Mouse (Mus musculus) hindbrain, embryonic 11.5 days (tissue): Measurements from ENCODE around the gene Tmc4. TPM values are rescaled to one million over a fixed set of nuclear protein-coding genes. Genes with fewer than 3 reads are reported as not detected.

Source experiments
- ATAC-seq: fragments of 200-750 bp; cut with Nextera tagmentation; 2 replicates; pipeline ENCODE4 v1.8.0; 2017; ENCODE audit warnings: mild to moderate bottlenecking, moderate TSS enrichment, moderate library complexity; ENCODE audit not compliant: low FRiP score
- DNase-seq: peaks from one replicate; pipeline ENCODE4 v3.0.0-alpha.2; 2015; ENCODE audit warnings: low spot score
- H3K27ac ChIP-seq: fragments of 300-500 bp; sonication (generic); 2 replicates; pipeline ENCODE4 v1.5.1; 2014; ENCODE audit warnings: mild to moderate bottlenecking, low read depth, low read length
- H3K27me3 ChIP-seq: fragments of 300-500 bp; sonication (generic); 2 replicates; pipeline ENCODE4 v1.6.1; 2014; ENCODE audit warnings: mild to moderate bottlenecking, low read length, moderate library complexity, mixed read lengths; ENCODE audit not compliant: control insufficient read depth, insufficient read depth
- H3K36me3 ChIP-seq: fragments of 300-500 bp; sonication (generic); 2 replicates; pipeline ENCODE4 v1.6.1; 2014; ENCODE audit warnings: mild to moderate bottlenecking, low read length, moderate library complexity, mixed read lengths; ENCODE audit not compliant: control insufficient read depth, insufficient read depth
- H3K4me1 ChIP-seq: fragments of 300-500 bp; sonication (generic); replicated peaks from 2 replicates; pipeline ENCODE4 v1.6.1; 2014; ENCODE audit warnings: low read length, mixed read lengths; ENCODE audit not compliant: control insufficient read depth, insufficient read depth
- H3K4me2 ChIP-seq: fragments of 300-500 bp; sonication (generic); replicated peaks from 2 replicates; pipeline ENCODE4 v1.6.1; 2014; ENCODE audit warnings: mild to moderate bottlenecking, low read depth, low read length
- H3K4me3 ChIP-seq: fragments of 300-500 bp; sonication (generic); 2 replicates; pipeline ENCODE4 v1.5.1; 2014; ENCODE audit warnings: low read depth, low read length
- H3K9ac ChIP-seq: fragments of 300-500 bp; sonication (generic); 2 replicates; pipeline ENCODE4 v1.6.1; 2014; ENCODE audit warnings: low read depth, low read length
- H3K9me3 ChIP-seq: fragments of 300-500 bp; sonication (generic); 2 replicates; pipeline ENCODE4 v1.6.1; 2016; ENCODE audit warnings: low read length; ENCODE audit not compliant: control insufficient read depth
- WGBS: fragments of 180-500 bp; shearing (Covaris S2); extraction: QIAGEN DNeasy Blood & Tissue Kit; methylation state at CpG from one replicate; pipeline ENCODE4 v1.1.7; 2014; 5-methylcytosine and 5-hydroxymethylcytosine counted together
- polyA plus RNA-seq: library from polyadenylated mRNA; unstranded; fragments of >200 nt; fragmentation: Nextera tagmentation; extraction: Ambion mirVana; gene quantifications from 2 replicates; pipeline ENCODE4 v1.2.1, GENCODE M21; 2014

Tmc4 gene
- polyA plus RNA-seq, 1 experiment from 2014 or later, result 4.4 TPM

DNA sequence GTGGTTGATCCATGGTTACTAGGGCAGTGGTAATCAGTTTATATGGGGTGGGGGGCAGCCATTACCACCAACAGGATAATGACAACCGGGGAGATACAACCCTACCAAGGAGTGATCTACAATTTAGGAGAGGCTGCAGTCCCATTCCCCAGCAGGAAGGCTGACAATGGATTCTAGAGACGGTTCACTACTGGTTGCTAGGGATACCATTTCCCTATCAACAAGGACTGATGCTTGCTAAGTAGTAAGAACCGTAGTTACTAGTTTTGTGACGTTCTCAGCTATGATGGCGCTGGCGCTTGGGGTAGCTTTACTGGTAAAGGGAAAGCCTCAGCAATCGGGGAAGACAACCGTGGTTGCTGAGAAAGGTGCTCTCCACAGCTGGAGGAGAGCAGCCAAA lies 7.3 kb upstream of the Tmc4 start:
- Histone ChIP-seq H3K4me2 (no peak overlapping the region; the same call in 1 of the 2 replicates), H3K27me3 (no peaks in the 10 kb centered on the region), H3K9ac (no peak overlapping the region), H3K4me1 (no peaks in the 10 kb centered on the region), H3K4me3 (no peak overlapping the region), H3K9me3 (no peaks in the 10 kb centered on the region), H3K27ac (peak overlapping the region; percentile 13; the same call in 1 of the 2 replicates), H3K36me3 (0 out of 2 replicates have a peak, but pooled peaks cover 3% of the 10 kb centered on the region)
- no peak for DNase-seq
- 77% methylated on average over 8 of the region's 8 CpGs for WGBS
- ATAC-seq, result peak; percentile 18; the same call in 1 of the 2 replicates

DNA sequence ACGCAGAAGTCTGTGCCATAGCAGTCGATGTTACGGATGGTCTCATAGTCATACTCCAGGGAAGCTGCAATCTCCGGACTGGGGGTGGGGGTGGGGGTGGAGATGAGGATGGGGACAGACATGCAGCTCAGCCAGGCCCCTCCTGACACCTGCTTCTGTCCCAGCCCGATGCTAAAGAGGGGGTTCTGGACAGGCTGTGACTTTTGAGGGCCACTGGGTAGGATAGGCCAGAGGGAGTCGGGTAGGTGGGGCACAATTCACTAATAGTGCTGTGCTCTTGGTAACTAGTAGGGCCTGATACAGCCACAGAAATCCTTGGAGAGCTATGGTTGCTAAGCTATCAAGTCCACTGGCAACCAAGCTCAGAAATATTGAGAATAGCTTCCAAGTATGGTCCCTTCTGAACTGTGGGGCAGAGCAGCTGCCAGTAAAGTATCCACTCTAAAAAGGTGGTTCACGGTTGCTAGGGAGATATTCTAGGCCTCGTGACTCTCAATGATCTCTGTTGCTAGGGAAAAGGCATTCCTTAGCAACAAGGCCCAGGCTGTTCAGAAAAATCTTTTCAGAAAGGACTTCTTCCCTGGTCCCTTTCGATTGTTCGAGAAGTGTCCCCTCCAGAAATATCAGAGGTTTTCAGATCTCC lies 6.7 kb upstream of the Tmc4 start:
- Histone ChIP-seq H3K27ac (peak overlapping the region; percentile 45; the same call in 1 of the 2 replicates), H3K4me3 (no peak overlapping the region), H3K27me3 (no peaks in the 10 kb centered on the region), H3K4me1 (no peaks in the 10 kb centered on the region), H3K9me3 (no peaks in the 10 kb centered on the region), H3K4me2 (no peak overlapping the region), H3K9ac (no peak overlapping the region), H3K36me3 (0 out of 2 replicates have a peak, but pooled peaks cover 3% of the 10 kb centered on the region)
- peak; percentile 66 for ATAC-seq
- peak; percentile 30 for DNase-seq
- 68% methylated on average over 10 of the region's 10 CpGs for WGBS

DNA sequence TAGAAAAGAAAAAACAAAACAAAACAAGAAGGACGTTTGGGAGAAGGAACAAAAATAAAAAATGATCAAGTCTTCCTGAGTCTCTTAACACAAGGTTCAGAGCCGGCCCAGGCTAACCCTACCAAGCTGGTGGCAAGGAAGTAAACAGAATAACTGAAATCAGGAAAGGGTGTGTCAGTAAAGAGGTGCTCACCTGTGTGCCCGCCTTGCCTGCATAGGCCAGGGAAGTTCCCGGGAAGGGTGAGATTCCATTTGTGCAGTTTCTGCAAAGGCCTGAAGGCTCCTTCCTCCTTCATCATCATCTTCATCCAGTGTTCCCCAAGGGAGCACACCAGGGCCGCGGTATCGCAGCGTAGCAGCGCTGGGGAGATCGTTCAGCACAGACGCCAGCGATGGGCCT lies 982 bp downstream of the Tmc4 start:
- Histone ChIP-seq H3K36me3 (no peaks in the 10 kb centered on the region), H3K27ac (no peak overlapping the region), H3K9ac (no peak overlapping the region), H3K27me3 (no peaks in the 10 kb centered on the region), H3K4me2 (no peak overlapping the region), H3K9me3 (no peaks in the 10 kb centered on the region), H3K4me1 (no peaks in the 10 kb centered on the region), H3K4me3 (no peak overlapping the region)
- no peak for ATAC-seq
- 86% methylated on average over 12 of the region's 12 CpGs for WGBS
- DNase-seq, result no peak

DNA sequence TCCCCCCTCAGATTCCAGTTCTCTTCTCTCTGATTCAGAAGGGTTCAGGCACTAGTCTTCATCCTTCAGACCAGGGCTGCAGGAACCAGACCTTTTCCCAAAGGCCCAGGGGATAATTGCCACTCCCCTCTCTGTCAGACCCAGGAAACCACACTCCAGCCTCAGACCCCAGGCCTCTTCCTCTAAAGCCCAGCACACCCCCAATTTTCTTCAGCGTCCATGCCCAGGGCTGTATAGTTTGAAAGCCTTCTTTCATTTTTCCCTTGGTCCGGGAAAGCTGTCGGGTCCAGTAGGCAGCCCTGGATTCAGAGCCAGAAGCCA lies 2.2 kb downstream of the Tmc4 start:
- Histone ChIP-seq H3K4me2 (no peak overlapping the region), H3K9ac (no peak overlapping the region), H3K27ac (no peak overlapping the region), H3K4me1 (no peaks in the 10 kb centered on the region), H3K27me3 (no peaks in the 10 kb centered on the region), H3K36me3 (no peaks in the 10 kb centered on the region), H3K4me3 (no peak overlapping the region), H3K9me3 (no peaks in the 10 kb centered on the region)
- ATAC-seq, result no peak
- DNase-seq, result no peak
- 77% methylated on average over 3 of the region's 3 CpGs for WGBS

DNA sequence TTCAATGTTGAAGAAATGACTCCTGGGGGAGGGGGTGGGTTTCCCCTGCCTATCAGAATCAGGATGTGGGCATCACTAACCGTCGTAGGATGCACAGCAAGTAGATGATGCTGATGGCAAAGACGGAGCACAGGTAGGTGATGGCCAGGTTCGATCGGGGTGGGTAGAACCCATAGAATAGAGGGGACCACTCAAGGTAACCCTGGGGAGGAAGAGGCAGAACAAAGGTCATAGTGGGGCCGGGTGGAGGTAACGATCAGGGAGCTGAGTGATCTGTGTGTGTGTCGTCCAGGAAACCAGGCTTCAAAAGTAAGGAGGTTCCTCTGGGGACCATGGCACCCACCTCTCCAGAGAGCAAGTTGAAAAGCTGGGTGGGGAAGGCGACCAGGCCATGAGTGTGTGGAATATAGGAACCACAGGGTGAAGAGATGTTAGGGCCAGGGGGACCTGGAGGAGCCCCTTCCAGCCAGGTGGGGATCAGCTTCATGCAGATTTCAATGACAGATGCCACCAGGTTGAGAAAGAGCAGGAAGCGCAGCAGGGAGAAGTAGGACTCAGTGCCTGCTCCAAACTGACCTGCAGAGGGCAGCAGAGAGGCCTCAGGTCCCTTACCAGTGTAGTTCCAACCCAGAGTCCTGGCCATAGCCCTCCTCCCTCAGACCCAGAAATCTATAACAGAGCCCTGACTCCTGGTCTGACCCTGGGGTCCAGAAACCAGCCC lies 2.7 kb downstream of the Tmc4 start:
- H3K27ac ChIP-seq, result no peak overlapping the region
- ATAC-seq (peak; percentile 90), DNase-seq (peak; percentile 89)
- no peaks in the 10 kb centered on the region for H3K27me3 ChIP-seq
- no peak overlapping the region for H3K4me3 ChIP-seq
- H3K9ac ChIP-seq, result no peak overlapping the region
- H3K9me3 ChIP-seq, result no peaks in the 10 kb centered on the region
- no peaks in the 10 kb centered on the region for H3K4me1 ChIP-seq
- H3K36me3 ChIP-seq, result no peaks in the 10 kb centered on the region
- WGBS, result 70% methylated on average over 10 of the region's 10 CpGs
- no peak overlapping the region for H3K4me2 ChIP-seq

DNA sequence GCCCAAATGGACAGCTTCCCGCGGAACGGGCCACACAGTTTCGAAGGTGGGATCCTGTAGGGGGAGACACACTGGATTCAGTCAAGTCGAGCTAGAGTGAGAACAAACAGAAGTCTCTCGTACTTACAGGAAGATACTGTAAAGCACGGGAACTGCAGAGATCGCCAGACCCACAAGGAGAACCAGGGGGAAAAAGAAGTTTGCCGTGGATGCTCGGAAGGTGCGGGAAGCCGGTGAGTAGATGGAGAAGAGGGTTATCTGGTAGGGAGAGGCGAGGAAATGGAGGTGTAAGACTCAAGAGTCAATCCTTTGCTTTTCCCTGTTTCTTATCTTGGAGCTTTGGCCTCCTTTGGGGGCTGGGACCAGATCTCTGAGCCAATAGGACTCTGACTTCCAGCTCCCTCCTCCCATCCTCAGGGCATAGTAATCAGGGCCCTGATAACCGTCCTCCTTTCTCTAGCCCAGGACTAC lies 10.4 kb downstream of the Tmc4 start:
- WGBS, result 20% methylated on average over 14 of the region's 14 CpGs
- ATAC-seq (no peak), DNase-seq (no peak)
- Histone ChIP-seq H3K36me3 (peaks cover 5% of the 10 kb centered on the region; the same call in 1 of the 2 replicates), H3K4me2 (no peak overlapping the region), H3K4me3 (no peak overlapping the region), H3K9me3 (no peaks in the 10 kb centered on the region), H3K9ac (no peak overlapping the region), H3K4me1 (no peaks in the 10 kb centered on the region), H3K27me3 (no peaks in the 10 kb centered on the region), H3K27ac (no peak overlapping the region)

DNA sequence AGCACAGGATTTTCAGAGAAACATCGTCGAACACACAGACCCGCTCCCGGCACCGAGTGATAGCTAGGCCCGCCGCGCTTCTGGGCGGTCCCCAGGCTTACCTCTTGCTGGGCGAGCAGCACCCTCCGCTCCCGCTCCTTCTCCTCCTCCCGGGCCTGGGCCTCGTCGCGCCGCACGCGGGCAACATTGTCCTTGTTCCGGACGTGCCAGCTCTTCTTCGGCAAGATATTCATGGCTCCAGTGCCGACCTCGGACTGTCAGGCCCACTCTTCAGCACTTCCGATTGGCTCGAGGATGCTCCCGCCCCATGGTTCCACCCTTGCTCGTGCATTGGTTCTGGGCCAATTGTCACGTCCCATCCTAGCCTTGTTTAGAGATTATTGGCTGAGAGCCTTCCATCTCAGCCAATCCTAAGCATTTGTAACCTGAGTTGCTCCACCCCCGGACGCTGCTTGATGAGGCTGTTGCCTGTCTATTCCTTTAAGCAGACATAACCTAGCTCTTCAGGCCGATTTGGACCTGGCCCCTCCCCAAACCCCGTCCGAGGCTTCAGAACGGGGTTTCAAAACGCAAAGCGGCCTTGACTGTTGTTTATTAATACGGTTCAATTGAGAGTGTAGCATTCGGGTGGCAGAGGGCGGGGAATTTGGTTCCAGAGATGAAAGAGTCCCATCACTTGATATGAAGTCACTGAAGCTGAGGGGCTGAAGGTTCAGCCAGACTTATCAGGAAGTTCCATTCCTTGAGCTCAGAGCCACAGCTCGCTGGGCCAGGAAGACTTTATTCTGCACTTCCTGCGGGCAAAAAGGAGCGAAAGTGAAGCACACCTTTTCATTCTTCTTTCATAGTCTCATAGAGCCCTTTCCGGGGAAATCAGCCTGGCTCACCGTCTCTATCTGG lies 11.9 kb downstream of the Tmc4 start, which contains the start of gene Leng1:
Leng1 (minus strand) TSS at position 626 of the 900 bp plus-strand sequence.
- WGBS, result 4% methylated on average over 45 of the region's 45 CpGs
- Histone ChIP-seq H3K4me3 (peak within 1 kb of the TSS; percentile 61), H3K9ac (peak within 1 kb of the TSS; percentile 66), H3K4me2 (peak within 1 kb of the TSS; percentile 42), H3K9me3 (no peaks in the 10 kb centered on the region), H3K27ac (peak within 1 kb of the TSS; percentile 47; the same call in 1 of the 2 replicates), H3K36me3 (peaks cover 5% of the 10 kb centered on the region), H3K27me3 (no peaks in the 10 kb centered on the region), H3K4me1 (no peaks in the 10 kb centered on the region)
- peak; percentile 99 for ATAC-seq
- DNase-seq, result peak; percentile 90

DNA sequence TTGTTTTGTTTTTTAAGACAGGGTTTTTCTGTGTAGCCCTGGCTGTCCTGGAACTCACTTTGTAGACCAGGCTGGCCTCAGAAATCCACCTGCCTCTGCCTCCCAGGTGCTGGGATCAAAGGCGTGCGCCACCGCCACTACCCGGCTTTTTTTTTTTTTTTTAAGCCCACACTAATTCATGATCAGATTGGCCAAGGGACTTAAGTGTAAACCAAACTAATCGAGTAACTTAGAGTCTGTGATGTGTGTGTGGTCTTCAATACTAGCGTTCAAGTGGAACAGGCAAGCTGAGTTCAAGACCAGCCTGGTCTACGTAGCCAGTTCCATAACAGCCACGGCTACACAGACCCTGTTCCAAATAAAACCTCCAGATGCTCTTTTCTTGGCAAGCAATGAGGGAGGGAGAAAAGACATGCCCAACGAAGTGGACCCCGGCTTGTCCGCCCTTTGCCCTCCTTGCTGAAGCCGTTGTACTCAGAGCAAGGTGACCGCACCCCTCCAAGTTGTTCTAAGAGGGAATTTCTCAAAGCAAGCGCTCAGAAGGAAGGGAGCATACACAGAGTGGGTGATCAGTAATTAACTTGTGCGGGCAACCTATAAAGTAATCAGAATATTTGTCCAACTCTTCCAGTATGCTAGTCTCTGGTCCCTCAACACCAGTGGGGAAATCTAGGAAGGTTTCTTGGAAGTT lies 12.7 kb downstream of the Tmc4 start:
- H3K4me2 ChIP-seq, result peak overlapping the region; percentile 36
- H3K4me1 ChIP-seq, result no peaks in the 10 kb centered on the region
- DNase-seq (peak; percentile 34), ATAC-seq (peak; percentile 32)
- H3K9me3 ChIP-seq, result no peaks in the 10 kb centered on the region
- WGBS, result 33% methylated on average over 15 of the region's 15 CpGs
- H3K27ac ChIP-seq, result 0 out of 2 replicates have a peak overlapping the region, but pooled peaks have one; percentile 47
- H3K9ac ChIP-seq, result peak overlapping the region; percentile 66
- H3K27me3 ChIP-seq, result no peaks in the 10 kb centered on the region
- peaks cover 10% of the 10 kb centered on the region for H3K36me3 ChIP-seq
- H3K4me3 ChIP-seq, result peak overlapping the region; percentile 61
